Mouse (Mus musculus) layer of hippocampus, adult 9-11 months (tissue): ENCODE results near the gene Kif1bp.
"Not testable (repeated sequence)": the region's sequence is repeated elsewhere in the genome, so short reads cannot be mapped to it uniquely, and the experiment has no call there.

Source experiments
- DNase-seq: peaks from one replicate; pipeline ENCODE4 v3.0.0; 2022

The Kif1bp gene

DNA sequence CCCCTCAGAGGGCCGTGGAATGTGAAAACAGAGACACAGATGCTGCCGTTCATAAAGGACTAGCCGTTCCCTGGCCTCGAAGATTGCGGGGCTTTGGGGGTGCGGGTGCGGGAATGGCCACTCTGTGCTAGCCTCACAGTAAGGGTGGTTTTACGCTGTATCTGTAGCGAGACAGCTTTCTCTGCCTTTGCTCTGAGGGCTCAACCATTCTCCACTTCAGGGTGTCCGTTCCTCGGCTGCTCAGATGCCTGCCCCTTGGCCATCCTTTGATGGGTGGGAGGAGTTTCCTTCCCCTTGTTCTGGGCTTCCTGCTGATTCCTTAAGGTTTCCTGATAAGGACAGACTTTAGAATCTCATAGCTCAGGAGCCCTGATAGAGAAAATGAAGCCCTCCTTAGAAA is 69.8 kb downstream of the Kif1bp start:
- DNase-seq, result no peak

GRCm38 (mm10) chr10:62507591-62508308 is 70.5 kb downstream of the Kif1bp start:
- peak; percentile 53 for DNase-seq

GRCm38 (mm10) chr10:62507071-62507470 is 71.2 kb downstream of the Kif1bp start:
- no peak for DNase-seq

GRCm38 (mm10) chr10:62506019-62506556 is 72.2 kb downstream of the Kif1bp start:
- DNase-seq, result no peak

GRCm38 (mm10) chr10:62505224-62505983 is 72.9 kb downstream of the Kif1bp start:
- DNase-seq, result no peak

DNA sequence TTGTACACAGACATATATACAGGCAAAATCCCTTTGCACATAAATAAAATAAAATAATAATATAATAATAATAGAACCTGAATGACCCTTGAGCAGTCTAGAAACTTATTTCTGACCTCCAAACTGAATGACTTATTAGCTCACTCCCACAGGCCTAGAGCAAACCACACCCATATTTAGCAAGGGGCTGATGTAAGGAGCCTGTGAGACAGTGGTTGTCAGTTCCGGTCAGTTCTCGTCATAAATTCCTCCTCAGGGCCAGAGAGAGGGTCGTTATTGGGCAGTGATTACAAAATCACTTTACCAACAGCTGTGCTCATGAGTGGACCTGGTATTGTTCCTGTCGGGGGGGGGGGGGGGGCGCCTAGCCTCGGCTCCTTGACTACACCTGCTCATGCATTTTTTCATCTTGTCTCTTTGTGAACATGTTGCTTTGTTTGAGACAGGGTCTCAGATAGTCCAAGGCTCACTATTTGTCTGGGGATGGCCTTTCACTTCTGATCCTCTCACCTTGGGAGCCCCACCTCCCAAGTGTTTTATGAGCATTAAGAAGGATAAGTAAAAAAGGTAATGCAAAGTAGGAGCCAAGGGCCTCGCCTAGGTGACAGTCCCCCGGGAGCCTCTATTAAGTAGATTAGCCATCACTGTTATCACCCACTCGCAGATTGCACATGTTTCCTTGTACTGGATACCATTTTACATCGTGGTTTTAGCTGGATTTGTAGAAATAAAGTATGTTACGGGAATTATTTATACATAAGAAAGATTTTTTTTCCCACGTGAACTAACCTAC is 74.2 kb downstream of the Kif1bp start:
- no peak for DNase-seq

DNA sequence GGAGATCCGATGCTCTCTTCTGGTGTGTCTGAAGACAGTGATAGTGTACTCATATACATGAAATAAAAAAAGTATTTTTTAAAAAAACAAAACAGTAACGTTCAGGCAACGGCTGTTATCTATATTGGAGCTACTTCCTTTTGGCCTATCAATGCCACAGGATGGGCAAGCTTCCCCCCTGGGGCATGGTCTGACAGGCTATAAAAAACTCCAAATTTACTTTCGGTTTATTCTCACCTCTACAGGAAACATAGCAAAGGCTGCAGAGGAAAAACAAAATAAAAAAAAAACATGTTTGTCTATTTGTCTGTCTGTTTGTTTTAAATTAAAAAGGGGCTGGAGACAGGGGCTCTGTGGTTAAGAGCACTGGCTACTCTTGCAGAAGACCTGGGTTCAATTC is 74.9 kb downstream of the Kif1bp start:
- DNase-seq, result no peak

DNA sequence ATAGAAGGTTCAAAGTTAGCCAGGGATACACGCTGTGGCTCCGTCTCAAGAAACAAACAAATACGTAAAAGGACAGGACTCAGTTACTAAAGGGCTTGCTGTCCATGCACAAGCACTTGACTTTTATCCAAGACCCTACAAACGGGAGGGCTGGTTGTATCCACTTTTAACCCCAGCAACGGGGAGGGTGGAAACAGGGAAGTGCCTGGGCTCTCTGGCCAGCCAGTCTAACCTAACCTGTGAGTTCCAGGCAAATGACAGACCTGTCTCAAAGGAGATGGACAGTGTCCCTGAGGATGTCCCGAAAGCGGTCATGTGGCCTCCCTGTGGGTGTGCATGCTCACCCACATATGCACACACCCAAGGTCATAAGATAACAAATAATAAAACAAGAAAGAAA is 76.3 kb downstream of the Kif1bp start:
- no peak for DNase-seq

DNA sequence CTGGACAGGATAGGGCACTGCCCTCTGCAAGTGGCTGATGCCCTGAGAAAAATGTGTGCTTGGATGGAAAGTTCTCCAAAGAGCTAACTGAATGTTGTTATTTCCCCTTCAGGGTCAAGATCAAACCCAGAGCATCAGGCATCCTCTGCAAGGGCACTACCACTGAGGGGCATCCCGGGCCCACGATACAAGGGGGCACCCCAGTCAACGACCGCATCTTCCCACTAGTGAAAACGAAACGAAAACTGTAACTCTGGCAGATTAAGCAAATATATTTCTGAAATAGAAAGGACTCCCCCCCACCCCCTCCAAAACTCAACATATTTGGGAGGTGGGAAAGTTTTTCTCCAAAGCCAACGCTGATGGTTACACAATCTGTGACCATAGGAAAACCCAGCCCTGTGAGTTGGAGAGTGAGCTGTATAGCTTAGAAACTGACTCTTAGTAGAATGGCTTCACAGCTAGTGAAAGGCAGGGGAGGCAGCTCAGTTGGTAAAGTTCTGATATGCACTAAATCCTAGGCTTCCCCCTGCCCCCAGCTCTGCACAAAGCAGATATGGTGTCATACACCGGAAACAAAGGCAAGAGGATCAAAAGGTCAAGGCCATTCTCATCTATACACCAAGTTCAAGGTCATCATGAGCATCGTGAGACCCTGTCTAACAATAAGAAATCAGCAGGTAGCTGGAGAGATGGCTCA is 77.2 kb downstream of the Kif1bp start:
- DNase-seq, result no peak

DNA sequence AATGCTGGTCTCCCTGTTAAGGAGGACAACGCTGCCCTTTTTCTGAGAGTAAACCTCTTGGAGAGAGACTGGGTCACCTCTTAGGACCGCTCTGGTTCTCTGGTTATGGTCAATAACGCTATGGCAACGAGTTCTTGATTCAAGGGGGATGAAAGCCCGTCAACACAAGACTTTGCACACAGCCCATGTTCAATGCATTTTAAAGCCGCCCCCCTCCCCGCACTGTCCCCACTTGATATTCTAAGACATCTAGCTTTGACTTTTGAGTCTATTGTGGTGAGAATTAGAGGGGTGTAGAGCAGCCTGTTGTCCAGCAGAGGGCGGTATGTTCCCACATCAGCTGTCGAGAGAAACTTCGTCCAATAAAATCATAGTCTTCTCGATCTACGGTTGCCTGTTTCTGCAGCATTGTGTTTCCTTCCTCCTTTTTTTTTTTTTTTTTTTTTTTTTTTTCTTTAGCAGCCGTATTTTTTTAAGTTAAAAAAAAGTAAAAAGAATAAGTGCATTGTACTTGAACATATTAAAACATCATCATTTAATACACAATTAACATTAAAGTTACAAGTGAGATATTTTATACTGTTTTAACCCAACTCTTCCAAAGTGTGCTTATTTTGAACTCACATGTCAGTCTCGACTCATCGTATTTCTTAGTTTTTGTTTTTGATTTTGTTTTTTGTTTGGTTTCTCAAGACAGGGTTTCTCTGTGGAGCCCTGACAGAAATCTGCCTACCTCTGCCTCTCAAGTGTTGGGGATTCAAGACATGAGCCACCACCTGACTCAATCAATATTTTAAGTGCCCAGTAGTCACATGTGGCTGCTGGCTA is 78.0 kb downstream of the Kif1bp start:
- peak; percentile 27 for DNase-seq

GRCm38 (mm10) chr10:62491681-62492080 is 86.6 kb downstream of the Kif1bp start:
- not testable (repeated sequence) for DNase-seq
